Mouse (Mus musculus): ENCODE measurements around the gene Cd163. TPM values are rescaled to one million over a fixed set of nuclear protein-coding genes. Genes with fewer than 3 reads are reported as not detected.

The Cd163 gene
- polyA plus RNA-seq, 1 experiment from 2014 or later: 0.05 TPM

DNA sequence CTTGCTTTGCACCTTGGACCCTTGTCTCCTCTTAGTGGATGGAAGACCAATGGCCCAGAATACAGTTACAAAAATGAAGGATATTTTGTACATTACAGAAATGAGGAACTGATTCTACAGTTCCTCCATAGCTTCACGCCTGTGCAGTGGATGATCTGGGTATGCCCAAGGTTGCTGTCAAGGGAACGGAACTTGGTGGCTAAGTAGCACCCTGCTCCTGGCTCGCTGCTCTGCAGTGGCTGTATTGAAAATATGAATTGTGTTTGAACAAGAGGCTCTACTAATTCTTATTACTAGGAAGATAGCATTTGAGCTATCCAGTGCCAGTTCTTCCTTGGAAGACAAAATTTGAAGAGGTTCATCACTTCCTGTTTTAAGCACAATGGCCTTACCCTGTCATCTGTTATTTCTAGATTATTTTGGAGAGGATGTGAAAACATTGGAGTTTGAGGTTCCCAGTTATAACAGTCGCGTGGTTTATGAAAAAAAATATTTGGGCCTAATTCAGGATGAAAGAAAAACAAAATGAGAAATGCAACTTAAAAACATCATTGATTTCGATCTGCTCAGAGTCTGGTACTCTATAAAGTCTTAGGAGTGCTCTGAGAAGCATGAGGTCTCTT lies 69.2 kb downstream of the Cd163 start:
- no peaks in the 10 kb centered on the region for H3K27me3 ChIP-seq
- H3K4me1 ChIP-seq (replicated peaks): peaks cover 43% of the 10 kb centered on the region
- no peak overlapping the region for H3K9ac ChIP-seq
- no peak overlapping the region for H3K4me2 ChIP-seq
- 58% methylated on average over 6 of the region's 6 CpGs for WGBS (ENCODE audit: insufficient replicate concordance)
- no peak for DNase-seq
- no peak overlapping the region for H3K4me3 ChIP-seq (replicated peaks)
- H3K9me3 ChIP-seq (replicated peaks): no peaks in the 10 kb centered on the region
- H3K36me3 ChIP-seq: no peaks in the 10 kb centered on the region
- no peak for ATAC-seq (ENCODE audit: low read depth)
- no peak overlapping the region for H3K27ac ChIP-seq

DNA sequence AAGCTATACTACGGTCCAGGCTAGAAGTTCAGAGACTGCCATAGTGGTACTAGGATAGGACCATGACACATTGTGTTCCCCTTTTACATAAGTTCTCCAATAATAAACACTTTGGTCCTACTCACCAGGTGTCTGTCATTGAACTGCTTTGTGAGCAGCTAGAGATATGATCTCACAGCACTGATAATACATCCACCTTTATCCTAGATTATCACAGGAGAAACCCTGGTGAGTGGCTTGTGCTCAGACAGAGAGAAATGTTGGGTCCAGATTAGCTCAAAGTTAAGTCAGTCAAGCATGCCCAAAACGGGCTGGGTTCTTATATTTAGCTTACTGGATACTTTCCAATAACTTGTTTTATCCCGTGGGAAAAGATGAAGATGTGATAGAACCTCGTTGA lies 70.2 kb downstream of the Cd163 start:
- DNase-seq (no peak), ATAC-seq (ENCODE audit: low read depth) (no peak)
- Histone ChIP-seq H3K36me3 (no peaks in the 10 kb centered on the region), H3K27me3 (no peaks in the 10 kb centered on the region), H3K9ac (no peak overlapping the region), H3K27ac (peak overlapping the region; percentile 53), H3K4me3 (replicated peaks) (no peak overlapping the region), H3K4me1 (replicated peaks) (peaks cover 43% of the 10 kb centered on the region), H3K4me2 (no peak overlapping the region), H3K9me3 (replicated peaks) (no peaks in the 10 kb centered on the region)
- 39% methylated on average over 4 of the region's 4 CpGs for WGBS (ENCODE audit: insufficient replicate concordance)

DNA sequence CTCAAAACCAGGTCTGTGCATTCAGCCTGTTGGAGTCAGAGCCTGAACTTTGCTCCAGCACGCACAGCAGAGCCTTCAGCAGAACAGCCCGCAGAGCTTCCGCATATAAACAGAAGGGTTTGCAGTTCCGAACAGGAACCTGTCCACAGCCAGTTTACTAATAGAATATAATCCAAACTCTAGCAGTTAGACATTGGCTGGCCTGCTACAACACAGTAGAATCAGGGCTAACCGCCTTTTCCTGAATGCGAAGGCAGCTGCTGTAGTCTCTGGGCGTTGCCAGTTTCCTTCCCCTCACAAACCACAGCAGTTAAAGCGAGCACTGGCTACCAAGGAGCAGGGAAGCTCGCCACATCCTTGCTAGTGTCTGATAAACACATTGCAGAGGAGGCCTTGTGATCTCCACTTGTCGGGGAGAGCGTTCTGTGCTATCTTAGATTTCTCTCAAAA lies 71.0 kb downstream of the Cd163 start:
- H3K9ac ChIP-seq: peak overlapping the region; percentile 26; the same call in 1 of the 2 replicates
- WGBS (ENCODE audit: insufficient replicate concordance): 8% methylated on average over 11 of the region's 11 CpGs
- DNase-seq: peak; percentile 71

DNA sequence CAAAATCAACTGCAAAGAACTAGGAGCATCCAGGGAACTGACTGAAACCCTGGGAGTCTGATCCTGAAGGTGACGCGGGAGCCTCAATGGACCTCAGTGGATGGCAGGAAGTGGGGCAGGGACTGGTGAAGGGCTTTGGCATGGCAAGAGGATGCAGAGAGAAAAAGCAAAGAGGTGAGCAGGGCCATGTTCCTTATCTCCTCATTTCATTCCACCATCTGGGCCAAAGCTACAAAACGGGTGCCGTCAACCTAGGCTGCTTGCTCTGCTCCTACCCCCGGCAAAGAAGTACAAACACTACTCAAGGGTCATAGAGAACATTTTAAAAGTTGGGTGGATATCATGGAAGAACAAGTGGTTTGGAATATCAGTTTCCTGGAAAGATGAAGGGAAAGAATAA lies 71.9 kb downstream of the Cd163 start:
- Histone ChIP-seq H3K4me3 (replicated peaks) (no peak overlapping the region), H3K27ac (peak overlapping the region; percentile 81), H3K4me2 (peak overlapping the region; percentile 51), H3K9ac (0 out of 2 replicates have a peak overlapping the region, but pooled peaks have one; percentile 11), H3K36me3 (no peaks in the 10 kb centered on the region), H3K4me1 (replicated peaks) (peaks cover 43% of the 10 kb centered on the region), H3K27me3 (no peaks in the 10 kb centered on the region), H3K9me3 (replicated peaks) (no peaks in the 10 kb centered on the region)
- DNase-seq (peak; percentile 36), ATAC-seq (ENCODE audit: low read depth) (peak; percentile 62)
- WGBS (ENCODE audit: insufficient replicate concordance): 18% methylated on average over 5 of the region's 5 CpGs

More for the DNA sequence above, 71.0 kb downstream of the Cd163 start:
- Histone ChIP-seq H3K27ac (peak overlapping the region; percentile 81), H3K4me1 (replicated peaks) (peaks cover 43% of the 10 kb centered on the region), H3K27me3 (no peaks in the 10 kb centered on the region), H3K4me3 (replicated peaks) (peak overlapping the region; percentile 18; the same call in 1 of the 2 replicates), H3K4me2 (peak overlapping the region; percentile 51), H3K36me3 (no peaks in the 10 kb centered on the region), H3K9me3 (replicated peaks) (no peaks in the 10 kb centered on the region)
- ATAC-seq (ENCODE audit: low read depth): peak; percentile 92

DNA sequence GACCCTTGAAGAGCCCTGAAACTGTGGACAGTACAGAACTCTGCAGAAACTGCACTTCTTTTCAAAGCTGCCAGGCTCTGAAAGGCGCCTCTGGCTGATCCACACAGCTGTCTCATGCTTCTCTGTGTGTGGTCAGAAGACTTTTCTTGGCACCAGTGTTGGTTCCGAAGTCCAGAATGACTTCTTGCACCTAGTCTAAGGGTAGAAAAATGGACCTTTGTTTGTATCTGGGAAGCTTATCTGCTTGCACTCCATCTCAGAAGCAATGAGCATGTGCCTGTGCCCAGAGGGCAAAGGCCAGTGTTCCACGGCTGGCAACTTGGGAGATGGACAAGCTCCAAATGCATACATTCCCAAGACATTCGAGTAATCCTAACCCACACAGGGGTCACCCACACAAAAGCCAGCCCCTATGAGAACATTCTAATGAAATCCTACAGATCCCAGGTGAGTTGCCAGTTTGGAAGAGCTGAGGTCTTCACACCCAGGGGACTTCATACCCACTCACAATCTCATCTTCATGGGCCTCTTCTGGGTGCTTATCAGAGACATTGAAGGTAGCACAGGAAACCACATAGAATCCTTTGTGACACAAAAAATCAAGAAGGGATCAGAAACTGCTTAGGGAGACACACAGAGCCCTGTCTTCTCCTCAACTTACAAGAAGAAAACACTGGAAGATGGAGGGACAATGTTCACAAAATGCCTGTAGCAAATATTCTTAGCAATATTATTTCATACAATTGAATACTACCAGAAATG lies 73.2 kb downstream of the Cd163 start:
- no peak overlapping the region for H3K27ac ChIP-seq
- no peaks in the 10 kb centered on the region for H3K9me3 ChIP-seq (replicated peaks)
- H3K36me3 ChIP-seq: no peaks in the 10 kb centered on the region
- no peaks in the 10 kb centered on the region for H3K27me3 ChIP-seq
- H3K4me2 ChIP-seq: no peak overlapping the region
- no peak for DNase-seq
- no peak overlapping the region for H3K9ac ChIP-seq
- ATAC-seq (ENCODE audit: low read depth): no peak
- no peak overlapping the region for H3K4me3 ChIP-seq (replicated peaks)
- 65% methylated on average over 4 of the region's 4 CpGs for WGBS (ENCODE audit: insufficient replicate concordance)
- H3K4me1 ChIP-seq (replicated peaks): peaks cover 43% of the 10 kb centered on the region

DNA sequence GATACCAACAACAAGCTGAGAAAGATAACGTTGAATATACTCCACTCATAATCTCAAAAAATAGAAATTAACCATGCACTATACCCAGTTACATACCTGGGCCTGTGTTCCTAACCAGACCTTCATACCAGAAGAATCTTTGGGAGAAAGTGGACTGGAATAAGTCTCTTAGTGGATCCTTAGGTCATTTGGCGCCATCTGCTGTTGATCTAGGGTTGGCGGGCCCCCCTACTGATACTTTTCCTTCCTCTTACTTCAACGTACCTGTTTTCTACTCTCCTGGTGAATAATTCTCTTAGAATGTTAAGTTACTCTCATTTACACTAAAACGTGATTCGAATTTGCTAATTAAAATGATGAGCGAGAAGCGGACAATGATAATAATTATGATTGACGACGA lies 74.9 kb downstream of the Cd163 start:
- Histone ChIP-seq H3K36me3 (no peaks in the 10 kb centered on the region), H3K9ac (no peak overlapping the region), H3K9me3 (replicated peaks) (no peaks in the 10 kb centered on the region), H3K4me2 (no peak overlapping the region), H3K4me3 (replicated peaks) (no peak overlapping the region), H3K4me1 (replicated peaks) (peaks cover 38% of the 10 kb centered on the region), H3K27me3 (no peaks in the 10 kb centered on the region), H3K27ac (no peak overlapping the region)
- DNase-seq: peak; percentile 30
- WGBS (ENCODE audit: insufficient replicate concordance): 24% methylated on average over 10 of the region's 10 CpGs
- ATAC-seq (ENCODE audit: low read depth): no peak

Other genes starting within 250 kb of the Cd163 start
- not detected in 2 replicates for gene Vmn2r27, start 72.8 kb upstream of the Cd163 start, polyA plus RNA-seq (2015; fragmentation: Nextera tagmentation; extraction: Ambion mirVana)
- 20.6 and 23.0 TPM in 2 replicates for gene Pex5, start 110.4 kb downstream of the Cd163 start, polyA plus RNA-seq (2015; fragmentation: Nextera tagmentation; extraction: Ambion mirVana)
- 2.9 and 3.9 TPM in 2 replicates for gene Clstn3, start 160.1 kb downstream of the Cd163 start, polyA plus RNA-seq (2015; fragmentation: Nextera tagmentation; extraction: Ambion mirVana)
- 6.1 and 7.0 TPM in 2 replicates for gene C1rl, start 188.5 kb downstream of the Cd163 start, polyA plus RNA-seq (2015; fragmentation: Nextera tagmentation; extraction: Ambion mirVana)
- 7.5 and 8.4 TPM in 2 replicates for gene C1ra, start 207.7 kb downstream of the Cd163 start, polyA plus RNA-seq (2015; fragmentation: Nextera tagmentation; extraction: Ambion mirVana)
- gene C1s1, start 237.7 kb downstream of the Cd163 start, polyA plus RNA-seq (2015; fragmentation: Nextera tagmentation; extraction: Ambion mirVana): 21.1 and 23.9 TPM in 2 replicates